Mouse (Mus musculus): ENCODE data around the gene D930007J09Rik. TPM values are rescaled to one million over a fixed set of nuclear protein-coding genes. Genes with fewer than 3 reads are reported as not detected.

Gene D930007J09Rik
- not detected in 2 replicates for polyA plus RNA-seq (2015; fragmentation: Nextera tagmentation; extraction: Ambion mirVana)

- Histone ChIP-seq H3K4me2 (ENCODE audit: low read depth, low read length) (peak within 1 kb of the TSS; percentile 79), H3K9ac (ENCODE audit: low read length) (peak within 1 kb of the TSS; percentile 93), H3K9me3 (replicated peaks; ENCODE audit: control insufficient read depth, low read length) (no peaks in the 10 kb centered on the region), H3K4me1 (ENCODE audit: control insufficient read depth, insufficient read depth, low read length) (peaks cover 30% of the 10 kb centered on the region), H3K4me3 (ENCODE audit: low read length) (peak within 1 kb of the TSS; percentile 94), H3K27ac (ENCODE audit: low read length) (peak within 1 kb of the TSS; percentile 81), H3K36me3 (ENCODE audit: control insufficient read depth, insufficient read depth) (peaks cover 10% of the 10 kb centered on the region), H3K27me3 (ENCODE audit: control insufficient read depth, insufficient read depth, low read length) (no peaks in the 10 kb centered on the region)
- under 1% methylated on average over 92 of the region's 95 CpGs for WGBS
- ATAC-seq (replicated peaks; ENCODE audit: extremely low read depth, insufficient read depth, low FRiP score) = peak; percentile 33
These were observed at the start of gene D930007J09Rik for GRCm38 (mm10) chr13:32802259-32803081. TSS of gene D930007J09Rik (minus strand) at chr13:32802849.

GRCm38 (mm10) chr13:32851967-32852366, 49.3 kb upstream of the D930007J09Rik start:
- no peak overlapping the region for H3K27ac ChIP-seq (ENCODE audit: low read length)
- H3K9me3 ChIP-seq (replicated peaks; ENCODE audit: control insufficient read depth, low read length) = no peaks in the 10 kb centered on the region
- H3K27me3 ChIP-seq (ENCODE audit: control insufficient read depth, insufficient read depth, low read length) = no peaks in the 10 kb centered on the region
- H3K9ac ChIP-seq (ENCODE audit: low read length) = no peak overlapping the region
- H3K36me3 ChIP-seq (ENCODE audit: control insufficient read depth, insufficient read depth) = no peaks in the 10 kb centered on the region
- peaks cover 5% of the 10 kb centered on the region for H3K4me1 ChIP-seq (ENCODE audit: control insufficient read depth, insufficient read depth, low read length)
- 0 out of 2 replicates have a peak, but pooled peaks have one; percentile 70 for ATAC-seq (replicated peaks; ENCODE audit: extremely low read depth, insufficient read depth, low FRiP score)
- WGBS = 9% methylated on average over 7 of the region's 7 CpGs
- H3K4me3 ChIP-seq (ENCODE audit: low read length) = no peak overlapping the region
- H3K4me2 ChIP-seq (ENCODE audit: low read depth, low read length) = no peak overlapping the region

DNA sequence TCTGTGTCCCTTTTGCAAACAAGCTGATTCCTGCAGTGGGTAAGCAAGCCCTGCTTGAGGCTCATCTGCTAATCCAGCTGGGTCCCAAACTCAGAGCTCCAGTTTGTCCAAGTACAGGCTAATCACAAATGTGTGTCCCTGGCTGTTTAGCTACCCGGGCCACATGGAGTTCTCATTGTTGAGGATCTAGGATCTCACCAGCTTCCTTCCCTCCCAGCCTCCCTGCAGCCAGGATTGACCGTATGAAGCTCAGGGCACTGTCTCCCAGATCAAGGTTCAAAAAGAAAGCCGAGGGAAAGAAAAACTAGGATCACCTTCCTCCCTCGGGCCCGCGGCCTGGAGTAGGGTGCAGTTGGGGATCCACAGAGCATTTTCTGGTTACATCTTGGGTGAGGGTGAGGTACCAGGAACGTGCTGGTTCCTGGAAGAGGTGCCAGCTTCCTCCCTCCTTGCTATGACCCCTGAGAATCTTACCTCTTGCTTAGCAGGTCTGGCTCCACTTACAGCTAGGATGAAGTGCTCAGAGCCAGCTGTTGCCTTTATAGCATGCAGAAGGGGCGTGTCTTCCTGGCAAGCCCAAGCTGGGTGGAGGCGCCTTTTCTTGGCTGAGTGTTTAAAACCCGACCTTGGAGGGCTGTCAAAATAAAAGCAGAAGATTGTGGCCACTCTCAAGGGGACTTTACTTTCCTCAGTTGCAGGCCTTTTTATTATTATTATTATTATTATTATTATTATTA, 48.2 kb upstream of the D930007J09Rik start, which contains the start of gene Serpinb1a:
Gene Serpinb1a (minus strand): TSS at position 518 of the 737 bp plus-strand sequence.
- no peaks in the 10 kb centered on the region for H3K27me3 ChIP-seq (ENCODE audit: control insufficient read depth, insufficient read depth, low read length)
- no peaks in the 10 kb centered on the region for H3K9me3 ChIP-seq (replicated peaks; ENCODE audit: control insufficient read depth, low read length)
- H3K27ac ChIP-seq (ENCODE audit: low read length) = no peak within 1 kb of the TSS
- peak within 1 kb of the TSS; percentile 11; the same call in 1 of the 2 replicates for H3K4me2 ChIP-seq (ENCODE audit: low read depth, low read length)
- 0 out of 2 replicates have a peak within 1 kb of the TSS, but pooled peaks have one; percentile 2 for H3K4me3 ChIP-seq (ENCODE audit: low read length)
- 52% methylated on average over 10 of the region's 10 CpGs for WGBS
- peak; percentile 69; the same call in 1 of the 2 replicates for ATAC-seq (replicated peaks; ENCODE audit: extremely low read depth, insufficient read depth, low FRiP score)
- peaks cover 5% of the 10 kb centered on the region for H3K4me1 ChIP-seq (ENCODE audit: control insufficient read depth, insufficient read depth, low read length)
- H3K36me3 ChIP-seq (ENCODE audit: control insufficient read depth, insufficient read depth) = no peaks in the 10 kb centered on the region
- H3K9ac ChIP-seq (ENCODE audit: low read length) = no peak within 1 kb of the TSS

- no peaks in the 10 kb centered on the region for H3K9me3 ChIP-seq (replicated peaks; ENCODE audit: control insufficient read depth, low read length)
- H3K27me3 ChIP-seq (ENCODE audit: control insufficient read depth, insufficient read depth, low read length) = no peaks in the 10 kb centered on the region
- H3K4me2 ChIP-seq (ENCODE audit: low read depth, low read length) = 0 out of 2 replicates have a peak overlapping the region, but pooled peaks have one; percentile 11
- 50% methylated on average over 1 of the region's 1 CpGs for WGBS
- no peak overlapping the region for H3K9ac ChIP-seq (ENCODE audit: low read length)
- H3K36me3 ChIP-seq (ENCODE audit: control insufficient read depth, insufficient read depth) = no peaks in the 10 kb centered on the region
- H3K4me3 ChIP-seq (ENCODE audit: low read length) = no peak overlapping the region
- peaks cover 5% of the 10 kb centered on the region for H3K4me1 ChIP-seq (ENCODE audit: control insufficient read depth, insufficient read depth, low read length)
- ATAC-seq (replicated peaks; ENCODE audit: extremely low read depth, insufficient read depth, low FRiP score) = no peak; the same call in 1 of the 2 replicates
- no peak overlapping the region for H3K27ac ChIP-seq (ENCODE audit: low read length)
These were observed 47.5 kb upstream of the D930007J09Rik start for GRCm38 (mm10) chr13:32850156-32850555.

- H3K27ac ChIP-seq (ENCODE audit: low read length) = peak overlapping the region; percentile 5; the same call in 1 of the 2 replicates
- ATAC-seq (replicated peaks; ENCODE audit: extremely low read depth, insufficient read depth, low FRiP score) = no peak
- no peaks in the 10 kb centered on the region for H3K27me3 ChIP-seq (ENCODE audit: control insufficient read depth, insufficient read depth, low read length)
- no peaks in the 10 kb centered on the region for H3K9me3 ChIP-seq (replicated peaks; ENCODE audit: control insufficient read depth, low read length)
- H3K36me3 ChIP-seq (ENCODE audit: control insufficient read depth, insufficient read depth) = no peaks in the 10 kb centered on the region
- H3K4me2 ChIP-seq (ENCODE audit: low read depth, low read length) = no peak overlapping the region
- H3K9ac ChIP-seq (ENCODE audit: low read length) = no peak overlapping the region
- peaks cover 5% of the 10 kb centered on the region for H3K4me1 ChIP-seq (ENCODE audit: control insufficient read depth, insufficient read depth, low read length)
- no peak overlapping the region for H3K4me3 ChIP-seq (ENCODE audit: low read length)
These were observed 47.0 kb upstream of the D930007J09Rik start for GRCm38 (mm10) chr13:32849531-32850123.

- Histone ChIP-seq H3K4me3 (ENCODE audit: low read length) (no peak overlapping the region), H3K4me2 (ENCODE audit: low read depth, low read length) (no peak overlapping the region), H3K9ac (ENCODE audit: low read length) (no peak overlapping the region), H3K36me3 (ENCODE audit: control insufficient read depth, insufficient read depth) (no peaks in the 10 kb centered on the region), H3K27me3 (ENCODE audit: control insufficient read depth, insufficient read depth, low read length) (no peaks in the 10 kb centered on the region), H3K9me3 (replicated peaks; ENCODE audit: control insufficient read depth, low read length) (no peaks in the 10 kb centered on the region), H3K27ac (ENCODE audit: low read length) (peak overlapping the region; percentile 5; the same call in 1 of the 2 replicates), H3K4me1 (ENCODE audit: control insufficient read depth, insufficient read depth, low read length) (peaks cover 5% of the 10 kb centered on the region)
- no peak for ATAC-seq (replicated peaks; ENCODE audit: extremely low read depth, insufficient read depth, low FRiP score)
- WGBS = 44% methylated on average over 4 of the region's 4 CpGs
These were observed 46.4 kb upstream of the D930007J09Rik start for GRCm38 (mm10) chr13:32849092-32849491.

GRCm38 (mm10) chr13:32846221-32846620, 43.6 kb upstream of the D930007J09Rik start:
- H3K4me1 ChIP-seq (ENCODE audit: control insufficient read depth, insufficient read depth, low read length) = peaks cover 3% of the 10 kb centered on the region
- H3K9ac ChIP-seq (ENCODE audit: low read length) = no peak overlapping the region
- no peak overlapping the region for H3K27ac ChIP-seq (ENCODE audit: low read length)
- no peak for ATAC-seq (replicated peaks; ENCODE audit: extremely low read depth, insufficient read depth, low FRiP score)
- no peak overlapping the region for H3K4me3 ChIP-seq (ENCODE audit: low read length)
- no peaks in the 10 kb centered on the region for H3K9me3 ChIP-seq (replicated peaks; ENCODE audit: control insufficient read depth, low read length)
- H3K4me2 ChIP-seq (ENCODE audit: low read depth, low read length) = no peak overlapping the region
- no peaks in the 10 kb centered on the region for H3K36me3 ChIP-seq (ENCODE audit: control insufficient read depth, insufficient read depth)
- no peaks in the 10 kb centered on the region for H3K27me3 ChIP-seq (ENCODE audit: control insufficient read depth, insufficient read depth, low read length)

DNA sequence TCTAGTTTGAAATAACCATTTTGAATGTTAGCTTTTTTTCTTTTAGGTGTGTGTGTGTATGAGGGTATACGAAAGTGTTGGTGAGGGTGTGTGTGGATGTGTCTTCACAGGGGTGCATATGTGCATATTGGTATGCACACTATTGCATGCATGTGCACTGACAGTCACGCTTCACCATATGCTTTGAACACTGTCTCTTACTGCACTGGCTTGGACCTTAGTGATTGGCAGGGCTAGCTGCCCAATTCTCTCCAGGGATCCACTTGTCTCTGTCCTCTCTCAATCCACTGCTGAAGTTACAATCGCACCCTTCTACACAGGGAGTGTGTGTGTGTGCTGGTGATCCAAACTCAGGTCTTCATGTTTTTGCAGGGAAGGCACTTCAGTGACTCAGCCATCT, 38.7 kb upstream of the D930007J09Rik start:
- Histone ChIP-seq H3K4me3 (ENCODE audit: low read length) (no peak overlapping the region), H3K4me2 (ENCODE audit: low read depth, low read length) (no peak overlapping the region), H3K27me3 (ENCODE audit: control insufficient read depth, insufficient read depth, low read length) (no peaks in the 10 kb centered on the region), H3K36me3 (ENCODE audit: control insufficient read depth, insufficient read depth) (no peaks in the 10 kb centered on the region), H3K4me1 (ENCODE audit: control insufficient read depth, insufficient read depth, low read length) (no peaks in the 10 kb centered on the region), H3K9ac (ENCODE audit: low read length) (no peak overlapping the region), H3K9me3 (replicated peaks; ENCODE audit: control insufficient read depth, low read length) (no peaks in the 10 kb centered on the region), H3K27ac (ENCODE audit: low read length) (no peak overlapping the region)
- 78% methylated on average over 3 of the region's 3 CpGs for WGBS
- ATAC-seq (replicated peaks; ENCODE audit: extremely low read depth, insufficient read depth, low FRiP score) = no peak
